Mouse (Mus musculus) midbrain, embryonic 16.5 days (tissue): ENCODE results near the gene Mybpc1. TPM values are rescaled to one million over a fixed set of nuclear protein-coding genes. Genes with fewer than 3 reads are reported as not detected.

Source experiments
- ATAC-seq: fragments of 200-750 bp; cut with Nextera tagmentation; 2 replicates; pipeline ENCODE4 v1.8.0; 2017; ENCODE audit warnings: moderate TSS enrichment
- H3K27ac ChIP-seq: fragments of 300-500 bp; sonication (generic); 2 replicates; pipeline ENCODE4 v1.5.1; 2014; ENCODE audit warnings: mild to moderate bottlenecking, low read length, mixed read lengths
- H3K27me3 ChIP-seq: fragments of 300-500 bp; sonication (generic); 2 replicates; pipeline ENCODE4 v1.6.1; 2014; ENCODE audit warnings: low read depth, low read length, mixed read lengths; ENCODE audit not compliant: control insufficient read depth, insufficient read depth
- H3K36me3 ChIP-seq: fragments of 300-500 bp; sonication (generic); 2 replicates; pipeline ENCODE4 v1.6.1; 2014; ENCODE audit warnings: mild to moderate bottlenecking, low read length, moderate library complexity, mixed read lengths; ENCODE audit not compliant: control insufficient read depth, insufficient read depth
- H3K4me1 ChIP-seq: fragments of 300-500 bp; sonication (generic); 2 replicates; pipeline ENCODE4 v1.6.1; 2014; ENCODE audit warnings: mild to moderate bottlenecking, low read length, mixed read lengths; ENCODE audit not compliant: control insufficient read depth, insufficient read depth
- H3K4me2 ChIP-seq: fragments of 300-500 bp; sonication (generic); 2 replicates; pipeline ENCODE4 v1.6.1; 2014; ENCODE audit warnings: mild to moderate bottlenecking, low read length, mixed read lengths
- H3K4me3 ChIP-seq: fragments of 300-500 bp; sonication (generic); 2 replicates; pipeline ENCODE4 v1.5.1; 2014; ENCODE audit warnings: low read depth, mild to moderate bottlenecking, low read length, moderate library complexity, mixed read lengths
- H3K9ac ChIP-seq: fragments of 300-500 bp; sonication (generic); 2 replicates; pipeline ENCODE4 v1.6.1; 2014; ENCODE audit warnings: low read depth, low read length, mixed read lengths
- H3K9me3 ChIP-seq: fragments of 300-500 bp; sonication (generic); replicated peaks from 2 replicates; pipeline ENCODE4 v1.6.1; 2014; ENCODE audit warnings: mild to moderate bottlenecking, low read length, mixed read lengths; ENCODE audit not compliant: control insufficient read depth, poor library complexity, severe bottlenecking
- WGBS: fragments of 180-500 bp; shearing (Covaris S2); extraction: QIAGEN DNeasy Blood & Tissue Kit; methylation state at CpG from one replicate; pipeline ENCODE4 v1.1.7; 2014; 5-methylcytosine and 5-hydroxymethylcytosine counted together
- polyA plus RNA-seq: library from polyadenylated mRNA; unstranded; fragments of >200 nt; fragmentation: Nextera tagmentation; extraction: Ambion mirVana; gene quantifications from 2 replicates; pipeline ENCODE4 v1.2.1, GENCODE M21; 2015

Mybpc1 gene
- polyA plus RNA-seq, 1 experiment from 2014 or later: 1.5 TPM

DNA sequence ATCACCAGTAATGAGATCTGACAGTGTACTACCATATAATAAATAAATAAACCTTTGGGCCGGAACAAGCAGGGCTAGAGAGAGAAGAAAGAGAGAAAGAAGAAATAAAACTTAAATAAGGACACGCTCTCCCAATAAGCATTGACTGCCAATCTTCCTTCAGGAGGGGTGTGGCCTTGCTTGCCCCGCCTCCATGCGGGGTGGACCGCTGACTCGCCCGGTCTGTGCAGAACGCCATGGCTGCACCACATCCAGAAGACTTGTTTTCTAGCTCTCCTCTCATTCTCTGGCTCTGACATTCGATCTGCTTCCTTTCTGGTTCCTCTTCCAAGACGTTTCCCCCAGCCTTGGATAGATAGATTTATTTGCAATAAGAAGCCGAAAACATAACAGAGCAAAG is 8.1 kb upstream of the Mybpc1 start:
- no peak for ATAC-seq
- Histone ChIP-seq H3K9me3 (no peaks in the 10 kb centered on the region), H3K4me3 (no peak overlapping the region), H3K9ac (no peak overlapping the region), H3K27ac (no peak overlapping the region), H3K4me2 (no peak overlapping the region), H3K36me3 (no peaks in the 10 kb centered on the region), H3K4me1 (no peaks in the 10 kb centered on the region), H3K27me3 (no peaks in the 10 kb centered on the region)
- WGBS: 90% methylated on average over 11 of the region's 11 CpGs

- Histone ChIP-seq H3K27ac (no peak overlapping the region), H3K4me2 (no peak overlapping the region), H3K27me3 (no peaks in the 10 kb centered on the region), H3K4me1 (no peaks in the 10 kb centered on the region), H3K36me3 (no peaks in the 10 kb centered on the region), H3K9me3 (no peaks in the 10 kb centered on the region), H3K9ac (no peak overlapping the region), H3K4me3 (no peak overlapping the region)
- 70% methylated on average over 7 of the region's 7 CpGs for WGBS
- ATAC-seq: no peak
These were observed 1.7 kb upstream of the Mybpc1 start for GRCm38 (mm10) chr10:88606686-88607085.

DNA sequence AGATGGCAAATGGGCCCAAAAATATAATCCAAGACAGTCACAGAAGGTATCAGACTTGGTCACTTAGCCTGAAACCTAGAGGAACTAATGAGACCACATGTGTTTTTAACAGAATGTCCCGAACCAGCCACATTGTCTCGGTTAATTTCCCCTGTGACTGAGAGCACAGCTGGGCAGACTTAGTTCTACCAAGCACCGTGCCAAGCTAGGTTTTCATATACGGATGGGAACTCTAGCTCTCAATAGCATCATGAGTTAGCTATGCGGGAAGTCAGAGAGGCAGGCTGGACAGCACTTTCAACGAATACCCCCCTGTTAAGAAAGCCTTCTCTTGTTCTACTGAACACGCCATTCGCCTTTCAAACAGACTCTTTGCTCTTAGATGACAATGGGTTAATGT is 1.1 kb upstream of the Mybpc1 start:
- no peaks in the 10 kb centered on the region for H3K4me1 ChIP-seq
- no peaks in the 10 kb centered on the region for H3K36me3 ChIP-seq
- no peak overlapping the region for H3K9ac ChIP-seq
- H3K9me3 ChIP-seq: no peaks in the 10 kb centered on the region
- H3K27me3 ChIP-seq: no peaks in the 10 kb centered on the region
- WGBS: 64% methylated on average over 8 of the region's 8 CpGs
- H3K27ac ChIP-seq: no peak overlapping the region
- ATAC-seq: no peak
- no peak overlapping the region for H3K4me2 ChIP-seq
- H3K4me3 ChIP-seq: no peak overlapping the region

DNA sequence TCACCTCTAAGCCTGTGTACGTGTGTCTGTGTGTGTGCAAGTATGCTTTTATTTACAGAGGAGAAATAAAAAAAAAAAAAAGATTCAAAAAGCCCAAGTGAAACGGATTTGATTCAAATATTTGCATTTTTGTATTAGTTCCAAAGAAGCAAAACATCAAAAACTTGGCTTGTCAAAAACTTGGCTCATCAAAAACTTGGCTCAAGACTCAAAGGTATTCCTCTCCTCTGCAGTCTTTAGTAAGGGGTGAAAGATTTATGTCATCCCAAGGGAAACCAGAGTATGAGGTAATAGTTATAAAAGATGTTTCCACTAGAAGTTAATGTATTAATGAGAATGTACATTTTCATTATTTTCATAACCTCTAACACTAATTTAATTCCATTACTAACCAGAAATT is 1.2 kb downstream of the Mybpc1 start:
- H3K4me2 ChIP-seq: no peak overlapping the region
- H3K36me3 ChIP-seq: no peaks in the 10 kb centered on the region
- no peak overlapping the region for H3K4me3 ChIP-seq
- ATAC-seq: no peak
- no peak overlapping the region for H3K27ac ChIP-seq
- no peaks in the 10 kb centered on the region for H3K27me3 ChIP-seq
- no peaks in the 10 kb centered on the region for H3K4me1 ChIP-seq
- H3K9me3 ChIP-seq: no peaks in the 10 kb centered on the region
- H3K9ac ChIP-seq: no peak overlapping the region
- 59% methylated on average over 2 of the region's 2 CpGs for WGBS

DNA sequence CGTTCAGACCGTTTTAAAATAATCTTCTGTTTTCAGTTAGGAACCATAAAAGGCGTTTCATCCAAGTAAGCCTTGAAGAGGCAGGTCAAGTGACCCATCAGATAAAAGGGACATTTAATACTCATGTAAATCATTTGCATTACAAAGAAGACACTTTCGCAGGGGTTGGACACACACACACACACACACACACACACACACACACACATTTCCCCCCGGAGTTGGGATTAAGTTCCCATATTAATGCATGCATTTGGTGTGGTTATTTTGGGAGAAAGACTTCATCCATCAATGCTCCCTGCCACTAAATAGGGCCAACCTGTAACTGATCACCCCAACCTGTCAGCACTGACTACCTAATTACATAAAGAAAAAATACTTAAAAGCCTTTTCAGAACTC is 1.7 kb downstream of the Mybpc1 start:
- Histone ChIP-seq H3K4me3 (no peak overlapping the region), H3K27ac (no peak overlapping the region), H3K4me1 (no peaks in the 10 kb centered on the region), H3K9me3 (no peaks in the 10 kb centered on the region), H3K4me2 (no peak overlapping the region), H3K27me3 (no peaks in the 10 kb centered on the region), H3K36me3 (no peaks in the 10 kb centered on the region), H3K9ac (no peak overlapping the region)
- 8% methylated on average over 5 of the region's 5 CpGs for WGBS
- no peak for ATAC-seq

DNA sequence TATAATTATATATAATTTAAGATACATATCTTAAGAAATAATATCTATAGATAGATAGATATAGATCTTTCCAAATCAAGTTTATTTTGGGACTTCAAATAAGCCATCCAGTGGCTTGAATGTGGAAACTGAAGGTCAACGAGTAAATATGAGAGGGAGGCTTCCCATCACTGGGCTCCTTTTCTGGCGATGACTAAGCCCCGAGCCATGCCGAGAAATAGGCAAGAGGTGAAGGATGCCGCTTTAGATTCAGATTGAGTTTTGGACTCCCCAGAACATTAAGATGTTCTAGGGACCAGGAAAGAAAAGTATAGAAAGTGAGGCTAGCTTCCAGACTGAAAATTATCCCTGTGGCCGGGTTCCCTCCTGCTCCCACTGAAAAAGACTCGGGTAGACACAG is 4.4 kb downstream of the Mybpc1 start:
- 93% methylated on average over 7 of the region's 7 CpGs for WGBS
- Histone ChIP-seq H3K27me3 (no peaks in the 10 kb centered on the region), H3K27ac (no peak overlapping the region), H3K9ac (no peak overlapping the region), H3K4me2 (no peak overlapping the region), H3K4me1 (no peaks in the 10 kb centered on the region), H3K36me3 (no peaks in the 10 kb centered on the region), H3K9me3 (no peaks in the 10 kb centered on the region), H3K4me3 (no peak overlapping the region)
- no peak for ATAC-seq

GRCm38 (mm10) chr10:88592316-88592715 is 12.6 kb downstream of the Mybpc1 start:
- Histone ChIP-seq H3K4me2 (no peak overlapping the region), H3K27me3 (no peaks in the 10 kb centered on the region), H3K9me3 (no peaks in the 10 kb centered on the region), H3K9ac (no peak overlapping the region), H3K27ac (no peak overlapping the region), H3K36me3 (no peaks in the 10 kb centered on the region), H3K4me3 (no peak overlapping the region), H3K4me1 (no peaks in the 10 kb centered on the region)
- 91% methylated on average over 4 of the region's 4 CpGs for WGBS
- ATAC-seq: no peak

- no peak overlapping the region for H3K4me3 ChIP-seq
- no peaks in the 10 kb centered on the region for H3K36me3 ChIP-seq
- no peaks in the 10 kb centered on the region for H3K4me1 ChIP-seq
- H3K27ac ChIP-seq: no peak overlapping the region
- H3K9me3 ChIP-seq: no peaks in the 10 kb centered on the region
- H3K27me3 ChIP-seq: no peaks in the 10 kb centered on the region
- WGBS: 59% methylated on average over 12 of the region's 12 CpGs
- 0 out of 2 replicates have a peak, but pooled peaks have one; percentile 54 for ATAC-seq
- no peak overlapping the region for H3K9ac ChIP-seq
- no peak overlapping the region for H3K4me2 ChIP-seq
These were observed 13.9 kb downstream of the Mybpc1 start for GRCm38 (mm10) chr10:88591042-88591441.

DNA sequence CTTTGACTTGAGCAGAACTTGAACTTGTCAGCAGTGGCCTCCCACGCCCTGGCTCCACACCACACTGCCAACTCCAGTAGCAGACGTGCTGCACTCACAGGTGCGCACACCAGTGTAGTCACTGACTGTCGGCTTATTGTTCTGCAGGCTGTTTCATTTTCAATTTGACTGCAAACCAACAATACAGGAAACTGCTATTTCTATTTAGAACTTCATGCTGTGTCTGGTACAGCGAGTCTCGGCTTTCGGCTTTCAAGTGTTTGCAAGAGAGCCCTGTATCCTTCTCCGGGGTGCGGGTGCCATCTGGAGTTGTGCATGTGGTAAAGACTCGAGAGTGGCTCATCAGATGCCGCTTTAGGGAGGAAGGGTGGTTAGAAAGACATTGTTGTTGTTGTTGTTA is 20.5 kb downstream of the Mybpc1 start:
- Histone ChIP-seq H3K4me1 (no peaks in the 10 kb centered on the region), H3K9ac (no peak overlapping the region), H3K4me3 (no peak overlapping the region), H3K27me3 (no peaks in the 10 kb centered on the region), H3K27ac (no peak overlapping the region), H3K4me2 (no peak overlapping the region), H3K36me3 (no peaks in the 10 kb centered on the region), H3K9me3 (no peaks in the 10 kb centered on the region)
- 90% methylated on average over 11 of the region's 11 CpGs for WGBS
- no peak for ATAC-seq

DNA sequence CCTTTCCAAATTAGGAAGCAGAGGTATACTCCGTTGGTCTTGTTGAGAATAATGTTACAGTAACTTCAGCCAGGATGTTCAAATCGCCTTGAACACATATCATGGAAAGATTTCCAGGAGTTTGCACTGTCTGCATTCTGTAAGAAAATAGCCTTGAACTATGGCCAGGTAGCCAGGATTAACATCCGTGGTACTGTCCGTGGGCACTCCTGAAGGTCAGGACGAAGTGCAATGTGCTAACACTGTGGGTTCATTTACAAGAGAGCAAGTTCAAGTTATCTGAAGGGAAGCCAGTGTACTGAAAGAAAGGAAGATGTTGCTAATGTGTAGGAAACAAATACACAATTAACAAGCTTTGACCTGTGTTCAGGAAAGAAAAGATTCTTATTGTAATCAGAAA is 24.2 kb downstream of the Mybpc1 start:
- no peak overlapping the region for H3K4me2 ChIP-seq
- H3K4me3 ChIP-seq: no peak overlapping the region
- no peaks in the 10 kb centered on the region for H3K4me1 ChIP-seq
- H3K27ac ChIP-seq: no peak overlapping the region
- no peak for ATAC-seq
- H3K36me3 ChIP-seq: no peaks in the 10 kb centered on the region
- H3K9ac ChIP-seq: no peak overlapping the region
- no peaks in the 10 kb centered on the region for H3K27me3 ChIP-seq
- no peaks in the 10 kb centered on the region for H3K9me3 ChIP-seq
- 90% methylated on average over 5 of the region's 5 CpGs for WGBS
